Mouse (Mus musculus): ENCODE measurements around the gene Kcnq1. TPM values are rescaled to one million over a fixed set of nuclear protein-coding genes. Genes with fewer than 3 reads are reported as not detected.

Kcnq1 gene
- polyA plus RNA-seq, 1 experiment from 2014 or later = 6.5 TPM

DNA sequence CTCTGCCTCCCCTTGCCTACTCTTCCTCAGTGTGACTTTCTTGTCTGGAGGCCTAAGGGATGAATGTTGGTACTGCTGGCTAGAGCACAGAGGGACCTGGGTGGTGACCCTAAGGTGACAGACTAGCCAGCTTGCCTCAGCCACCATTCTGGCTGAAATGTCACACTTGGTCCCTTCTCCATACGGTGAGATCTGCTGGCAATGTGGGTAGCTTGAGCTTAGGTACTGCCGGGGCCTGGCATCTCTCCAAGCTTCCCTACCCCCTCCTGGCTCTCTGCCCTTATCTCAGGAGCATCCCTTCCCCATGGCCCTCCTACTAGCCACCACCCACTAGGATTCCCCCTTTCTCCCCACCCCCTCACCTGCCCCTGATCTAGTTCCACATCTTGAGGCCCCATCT is 283.7 kb downstream of the Kcnq1 start:
- ATAC-seq (replicated peaks; ENCODE audit: low FRiP score) = peak; percentile 15; the same call in 1 of the 2 replicates
- WGBS = 53% methylated on average over 2 of the region's 2 CpGs

GRCm38 (mm10) chr7:143390277-143390948 is 284.3 kb downstream of the Kcnq1 start:
- Histone ChIP-seq H3K9ac (no peak overlapping the region), H3K4me1 (peaks cover 33% of the 10 kb centered on the region), H3K9me3 (replicated peaks) (no peaks in the 10 kb centered on the region; the same call in 1 of the 2 replicates), H3K4me3 (replicated peaks) (no peak overlapping the region), H3K27me3 (no peaks in the 10 kb centered on the region), H3K36me3 (no peaks in the 10 kb centered on the region), H3K27ac (peak overlapping the region; percentile 80), H3K4me2 (no peak overlapping the region)
- no peak for ATAC-seq (replicated peaks; ENCODE audit: low FRiP score)
- 84% methylated on average over 12 of the region's 12 CpGs for WGBS

More for the DNA sequence above, 283.7 kb downstream of the Kcnq1 start:
- peaks cover 28% of the 10 kb centered on the region for H3K4me1 ChIP-seq
- no peaks in the 10 kb centered on the region; the same call in 1 of the 2 replicates for H3K9me3 ChIP-seq (replicated peaks)
- H3K4me2 ChIP-seq = peak overlapping the region; percentile 31
- no peak overlapping the region for H3K4me3 ChIP-seq (replicated peaks)
- H3K9ac ChIP-seq = no peak overlapping the region
- H3K36me3 ChIP-seq = no peaks in the 10 kb centered on the region
- H3K27ac ChIP-seq = peak overlapping the region; percentile 80
- no peaks in the 10 kb centered on the region for H3K27me3 ChIP-seq

DNA sequence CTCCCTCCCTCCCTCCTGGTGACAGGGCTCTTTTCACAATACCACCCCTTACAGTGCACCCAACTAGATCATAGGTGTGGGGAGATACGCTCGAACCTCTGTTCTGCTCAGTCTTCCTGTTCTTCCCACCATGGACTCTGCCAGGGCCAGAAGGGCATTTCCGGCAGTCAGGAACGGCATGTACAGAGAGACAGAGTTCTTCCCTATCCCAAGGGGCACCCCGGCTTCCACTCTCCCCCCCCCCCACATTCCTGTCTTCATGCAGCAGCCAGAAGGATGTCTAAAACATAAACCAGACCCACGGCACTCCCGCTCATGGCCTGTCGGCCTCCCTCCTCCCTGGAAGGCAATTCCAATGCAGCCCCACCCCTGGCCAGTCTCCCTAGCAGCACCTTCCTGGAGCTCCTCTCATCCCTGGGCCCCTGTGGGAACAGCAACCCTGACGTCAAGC is 289.0 kb downstream of the Kcnq1 start:
- no peaks in the 10 kb centered on the region; the same call in 1 of the 2 replicates for H3K27me3 ChIP-seq
- 0 out of 2 replicates have a peak, but pooled peaks have one; percentile 40 for ATAC-seq (replicated peaks; ENCODE audit: low FRiP score)
- whole genome bisulfite sequencing = 53% methylated on average over 9 of the region's 9 CpGs
- H3K4me3 ChIP-seq (replicated peaks) = no peak overlapping the region
- H3K4me1 ChIP-seq = peaks cover 13% of the 10 kb centered on the region
- H3K36me3 ChIP-seq = no peaks in the 10 kb centered on the region
- H3K9ac ChIP-seq = no peak overlapping the region
- H3K4me2 ChIP-seq = no peak overlapping the region
- H3K27ac ChIP-seq = no peak overlapping the region
- no peaks in the 10 kb centered on the region; the same call in 1 of the 2 replicates for H3K9me3 ChIP-seq (replicated peaks)

- no peak for ATAC-seq (replicated peaks; ENCODE audit: low FRiP score)
- Histone ChIP-seq H3K27me3 (no peaks in the 10 kb centered on the region; the same call in 1 of the 2 replicates), H3K4me2 (no peak overlapping the region), H3K4me3 (replicated peaks) (no peak overlapping the region), H3K9ac (no peak overlapping the region), H3K27ac (no peak overlapping the region), H3K36me3 (no peaks in the 10 kb centered on the region), H3K9me3 (replicated peaks) (no peaks in the 10 kb centered on the region), H3K4me1 (peaks cover 18% of the 10 kb centered on the region)
- WGBS = 80% methylated on average over 10 of the region's 10 CpGs
Observed at GRCm38 (mm10) chr7:143399756-143400155, 293.6 kb downstream of the Kcnq1 start.

GRCm38 (mm10) chr7:143400599-143400998 is 294.4 kb downstream of the Kcnq1 start:
- Histone ChIP-seq H3K9me3 (replicated peaks) (no peaks in the 10 kb centered on the region), H3K36me3 (no peaks in the 10 kb centered on the region), H3K4me2 (no peak overlapping the region), H3K4me3 (replicated peaks) (no peak overlapping the region), H3K9ac (no peak overlapping the region), H3K4me1 (peaks cover 10% of the 10 kb centered on the region), H3K27me3 (no peaks in the 10 kb centered on the region; the same call in 1 of the 2 replicates), H3K27ac (no peak overlapping the region)
- ATAC-seq (replicated peaks; ENCODE audit: low FRiP score) = no peak
- 54% methylated on average over 6 of the region's 6 CpGs for WGBS

- Histone ChIP-seq H3K36me3 (no peaks in the 10 kb centered on the region), H3K9me3 (replicated peaks) (no peaks in the 10 kb centered on the region), H3K4me3 (replicated peaks) (no peak overlapping the region), H3K9ac (no peak overlapping the region), H3K4me2 (no peak overlapping the region), H3K27me3 (no peaks in the 10 kb centered on the region; the same call in 1 of the 2 replicates), H3K4me1 (0 out of 2 replicates have a peak, but pooled peaks cover 9% of the 10 kb centered on the region), H3K27ac (no peak overlapping the region)
- 71% methylated on average over 5 of the region's 5 CpGs for WGBS
- no peak for ATAC-seq (replicated peaks; ENCODE audit: low FRiP score)
Observed at GRCm38 (mm10) chr7:143401429-143402016, 295.4 kb downstream of the Kcnq1 start.

DNA sequence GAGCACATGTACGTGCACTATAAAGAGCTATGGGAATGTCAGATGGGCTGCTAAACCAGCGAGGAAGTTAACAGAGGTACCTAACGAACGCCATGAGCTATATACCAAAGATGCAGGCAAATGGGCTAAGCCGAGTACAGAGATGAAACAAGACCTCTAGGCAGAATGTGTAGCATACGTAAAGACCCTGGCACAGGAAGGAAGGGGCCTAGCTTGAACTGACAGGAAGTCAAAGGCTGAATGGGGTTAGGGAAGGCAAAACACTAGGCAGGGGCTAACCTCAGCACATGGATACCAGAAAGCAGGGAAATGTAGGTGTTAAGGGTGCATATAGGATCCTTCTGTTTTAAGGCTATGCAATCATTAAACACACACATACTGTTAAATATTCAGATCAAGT is 298.1 kb downstream of the Kcnq1 start:
- Histone ChIP-seq H3K27ac (no peak overlapping the region), H3K9ac (no peak overlapping the region), H3K9me3 (replicated peaks) (no peaks in the 10 kb centered on the region), H3K4me1 (peaks cover 25% of the 10 kb centered on the region), H3K27me3 (no peaks in the 10 kb centered on the region; the same call in 1 of the 2 replicates), H3K36me3 (no peaks in the 10 kb centered on the region), H3K4me3 (replicated peaks) (no peak overlapping the region), H3K4me2 (no peak overlapping the region)
- 80% methylated on average over 6 of the region's 6 CpGs for WGBS
- ATAC-seq (replicated peaks; ENCODE audit: low FRiP score) = no peak

GRCm38 (mm10) chr7:143407931-143408501 is 301.9 kb downstream of the Kcnq1 start:
- ATAC-seq (replicated peaks; ENCODE audit: low FRiP score) = peak; percentile 50; the same call in 1 of the 2 replicates
- Histone ChIP-seq H3K27me3 (no peaks in the 10 kb centered on the region), H3K36me3 (no peaks in the 10 kb centered on the region), H3K4me2 (0 out of 2 replicates have a peak overlapping the region, but pooled peaks have one; percentile 14), H3K27ac (peak overlapping the region; percentile 37), H3K9me3 (replicated peaks) (no peaks in the 10 kb centered on the region), H3K4me1 (peaks cover 21% of the 10 kb centered on the region), H3K9ac (0 out of 2 replicates have a peak overlapping the region, but pooled peaks have one; percentile 14), H3K4me3 (replicated peaks) (no peak overlapping the region)
- WGBS = 36% methylated on average over 9 of the region's 9 CpGs

DNA sequence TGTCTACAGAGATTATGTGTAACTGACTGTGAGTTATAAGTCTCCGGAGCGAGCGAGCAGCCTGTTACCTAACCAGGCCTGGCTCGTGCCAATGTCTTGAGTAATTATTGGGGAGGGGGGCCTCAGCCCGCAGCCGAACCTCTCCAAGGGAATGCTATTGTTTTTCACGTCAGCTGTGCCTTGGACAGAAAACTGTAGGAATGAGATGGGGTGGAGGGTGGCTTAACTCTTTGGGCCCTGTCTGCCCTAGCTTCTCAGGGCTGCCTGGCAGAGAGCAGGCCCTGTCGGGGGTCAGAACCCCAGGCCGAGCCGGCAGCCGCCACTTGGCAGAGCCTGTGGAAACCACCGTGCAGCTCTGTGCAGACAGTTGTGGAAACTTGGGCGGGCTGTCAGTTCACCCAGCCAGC is 302.5 kb downstream of the Kcnq1 start:
- Histone ChIP-seq H3K9me3 (replicated peaks) (no peaks in the 10 kb centered on the region), H3K4me3 (replicated peaks) (no peak overlapping the region), H3K9ac (no peak overlapping the region), H3K27me3 (no peaks in the 10 kb centered on the region), H3K36me3 (no peaks in the 10 kb centered on the region), H3K4me2 (no peak overlapping the region), H3K4me1 (peaks cover 21% of the 10 kb centered on the region), H3K27ac (0 out of 2 replicates have a peak overlapping the region, but pooled peaks have one; percentile 45)
- WGBS = 58% methylated on average over 13 of the region's 13 CpGs
- no peak; the same call in 1 of the 2 replicates for ATAC-seq (replicated peaks; ENCODE audit: low FRiP score)

GRCm38 (mm10) chr7:143412606-143413005 is 306.4 kb downstream of the Kcnq1 start:
- no peak overlapping the region for H3K9ac ChIP-seq
- H3K9me3 ChIP-seq (replicated peaks) = no peaks in the 10 kb centered on the region
- H3K4me2 ChIP-seq = no peak overlapping the region
- H3K4me3 ChIP-seq (replicated peaks) = no peak overlapping the region
- no peak overlapping the region for H3K27ac ChIP-seq
- no peak for ATAC-seq (replicated peaks; ENCODE audit: low FRiP score)
- WGBS = 77% methylated on average over 6 of the region's 6 CpGs
- no peaks in the 10 kb centered on the region for H3K27me3 ChIP-seq
- no peaks in the 10 kb centered on the region for H3K36me3 ChIP-seq
- H3K4me1 ChIP-seq = peaks cover 24% of the 10 kb centered on the region

- Histone ChIP-seq H3K9me3 (replicated peaks) (no peaks in the 10 kb centered on the region), H3K27me3 (no peaks in the 10 kb centered on the region), H3K27ac (no peak overlapping the region), H3K36me3 (no peaks in the 10 kb centered on the region), H3K4me2 (no peak overlapping the region), H3K4me3 (replicated peaks) (no peak overlapping the region), H3K9ac (no peak overlapping the region), H3K4me1 (peaks cover 11% of the 10 kb centered on the region)
- WGBS = 20% methylated on average over 4 of the region's 4 CpGs
- ATAC-seq (replicated peaks; ENCODE audit: low FRiP score) = no peak
Observed at GRCm38 (mm10) chr7:143415070-143415469, 308.9 kb downstream of the Kcnq1 start.

DNA sequence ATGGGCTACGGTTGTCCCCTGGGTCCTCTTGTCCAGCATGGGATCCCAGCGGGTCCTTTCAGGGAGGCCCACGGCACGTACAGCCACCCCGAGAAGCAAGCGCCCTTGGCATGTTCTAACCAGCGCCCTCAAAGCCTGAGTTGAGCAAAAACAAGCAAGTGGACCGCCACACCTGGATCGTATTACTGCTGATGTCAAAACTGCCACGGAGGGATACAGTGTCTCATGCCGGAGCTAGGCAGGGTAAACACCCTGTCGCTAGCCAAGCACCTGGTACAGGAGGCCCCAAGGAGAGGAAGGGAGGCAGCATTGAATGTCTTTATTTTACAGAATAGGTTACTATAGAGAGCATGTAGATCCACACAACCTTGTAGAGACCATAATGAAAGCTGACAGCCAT is 310.2 kb downstream of the Kcnq1 start:
- Histone ChIP-seq H3K27me3 (no peaks in the 10 kb centered on the region), H3K4me3 (replicated peaks) (no peak overlapping the region), H3K36me3 (no peaks in the 10 kb centered on the region), H3K9ac (no peak overlapping the region), H3K27ac (no peak overlapping the region), H3K4me1 (peaks cover 11% of the 10 kb centered on the region), H3K4me2 (no peak overlapping the region), H3K9me3 (replicated peaks) (no peaks in the 10 kb centered on the region)
- 54% methylated on average over 12 of the region's 12 CpGs for WGBS
- ATAC-seq (replicated peaks; ENCODE audit: low FRiP score) = no peak
